Mouse (Mus musculus): ENCODE results near the gene Zc3h18.

DNA sequence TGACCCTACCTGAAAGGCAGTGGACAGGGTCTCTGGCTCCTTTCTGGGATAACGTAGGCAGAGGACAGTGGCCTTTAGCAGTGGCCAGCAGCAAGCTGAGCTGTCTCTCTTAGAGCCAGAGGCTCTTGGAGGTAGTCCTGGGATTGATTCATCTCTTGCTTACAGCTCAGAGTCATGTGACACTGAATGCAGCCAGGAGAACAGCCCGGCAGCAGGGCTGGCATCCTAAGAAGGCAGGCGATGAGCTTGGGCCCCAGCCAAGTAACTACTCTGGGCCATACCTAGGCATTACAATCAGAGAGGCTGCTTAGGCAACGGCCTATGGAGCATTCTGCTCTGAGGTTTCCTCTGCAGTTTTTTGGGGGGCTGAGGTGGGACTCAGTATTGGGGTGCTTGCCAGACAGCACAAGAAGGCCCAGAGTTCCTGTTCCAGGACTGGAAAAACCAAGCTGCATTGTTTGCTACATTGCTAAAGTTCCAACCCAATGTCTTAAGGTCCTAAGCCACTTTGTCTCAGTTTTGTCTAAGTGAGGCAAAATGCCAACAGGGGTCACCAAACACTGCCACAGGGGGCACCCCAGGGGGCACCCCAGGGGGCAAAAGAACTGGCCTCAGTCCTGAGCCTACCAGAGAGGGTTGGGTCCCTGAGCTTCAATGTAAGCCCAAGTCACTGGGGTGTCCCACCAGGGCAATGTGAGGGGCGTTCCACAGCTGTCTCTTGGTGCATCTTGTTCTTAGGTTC, 28.4 kb upstream of the Zc3h18 start:
- no peak for TF ChIP-seq POLR2A (IDR thresholded peaks at IDR 0.05; ENCODE audit: insufficient read depth, low read depth, low read length)
- TF ChIP-seq CTCF (IDR thresholded peaks at IDR 0.05): no peak
